Mouse (Mus musculus) heart, postnatal 36 days (tissue): ENCODE data around the gene Tom1l1. TPM values are rescaled to one million over a fixed set of nuclear protein-coding genes. Genes with fewer than 3 reads are reported as not detected.
"Not testable (repeated sequence)": the region's sequence is repeated elsewhere in the genome, so short reads cannot be mapped to it uniquely, and the experiment has no call there.

ENCODE experiments used
- DNase-seq, 2 experiments: peaks; one replicate each; pipeline ENCODE4 v3.0.0; 2021 to 2022
- intact Hi-C: fragments of 180-260 bp; cut with DNase I; formaldehyde crosslinking; loops from one replicate; pipeline ENCODE4 v1.15.1; 2025
- total RNA-seq, 2 experiments: library from RNA; stranded (reverse); gene quantifications; 2 replicates each; pipeline ENCODE4 v1.2.3; 2021

Tom1l1 gene
- total RNA-seq = 10 to 100 TPM; 17.6 to 17.7 TPM

DNA sequence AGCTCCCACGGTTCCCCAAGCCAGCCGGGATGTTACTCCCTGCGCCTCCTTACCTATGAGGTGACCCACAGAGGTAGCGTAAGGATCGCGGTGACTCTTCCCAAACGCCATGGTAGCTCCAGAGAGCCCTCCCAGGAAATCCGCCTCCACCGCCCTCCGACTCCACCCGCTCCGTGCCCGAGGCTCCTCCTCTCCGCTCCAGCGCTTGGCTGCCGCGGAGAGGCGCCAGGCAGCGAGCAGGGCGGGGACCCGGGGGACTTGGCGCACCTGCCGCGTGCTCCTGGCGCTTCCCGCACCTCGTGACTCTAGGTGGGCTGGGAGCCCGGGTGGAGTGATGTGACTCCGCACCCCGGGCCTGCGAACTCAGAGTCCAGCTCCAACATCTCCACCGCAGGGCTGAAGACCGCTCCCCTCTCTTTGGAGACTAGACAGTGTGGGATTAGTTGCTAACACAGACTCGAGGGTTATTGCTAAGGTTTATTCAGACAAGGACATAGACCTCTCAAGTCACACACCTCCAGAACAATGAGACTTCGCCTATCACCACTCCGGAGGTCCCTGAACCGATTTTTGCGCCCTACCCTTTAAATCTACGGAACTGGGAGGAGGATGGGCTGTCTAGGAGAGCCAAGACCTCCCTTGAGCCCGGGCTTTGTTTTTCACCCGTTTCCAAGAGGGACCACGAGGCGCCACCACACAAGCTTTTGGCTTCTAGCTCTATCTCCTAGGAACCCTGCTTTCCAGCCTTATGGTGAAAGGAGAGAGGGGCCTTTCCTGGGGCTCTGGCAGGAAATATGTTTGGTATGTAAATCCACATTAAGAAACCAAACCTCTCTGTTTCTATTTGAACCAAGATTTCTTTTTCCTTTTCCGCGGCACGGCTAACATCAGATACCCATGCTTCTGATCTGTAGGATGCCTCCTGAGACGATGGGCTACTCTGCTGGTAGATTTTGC lies at the start of gene Tom1l1:
Tom1l1 (minus strand) TSS at position 907 of the 957 bp plus-strand sequence.
- DNase-seq = peak; percentile 66 to 74
- intact Hi-C loops = no loop called here

DNA sequence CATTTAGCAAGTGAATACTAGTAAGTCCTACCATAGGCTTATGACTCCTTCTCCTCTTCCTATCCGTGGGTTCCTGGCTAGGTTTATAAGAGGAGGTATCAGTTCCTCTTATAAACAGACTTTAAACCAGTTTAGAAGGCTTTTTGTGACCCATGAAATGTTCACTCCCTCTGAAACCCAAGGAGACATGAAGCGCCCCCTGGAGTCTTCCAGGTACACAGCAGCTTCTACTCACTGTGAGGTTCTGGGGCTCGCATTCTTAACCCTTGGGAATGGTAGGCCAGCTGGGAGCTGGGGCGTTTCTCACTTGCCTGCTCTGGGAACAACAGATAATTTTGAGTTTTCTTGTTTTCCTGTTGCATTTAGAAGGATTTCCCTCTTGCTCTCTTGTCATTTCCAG lies 45.4 kb upstream of the Tom1l1 start:
- DNase-seq = no peak
- intact Hi-C loops = no loop called here

DNA sequence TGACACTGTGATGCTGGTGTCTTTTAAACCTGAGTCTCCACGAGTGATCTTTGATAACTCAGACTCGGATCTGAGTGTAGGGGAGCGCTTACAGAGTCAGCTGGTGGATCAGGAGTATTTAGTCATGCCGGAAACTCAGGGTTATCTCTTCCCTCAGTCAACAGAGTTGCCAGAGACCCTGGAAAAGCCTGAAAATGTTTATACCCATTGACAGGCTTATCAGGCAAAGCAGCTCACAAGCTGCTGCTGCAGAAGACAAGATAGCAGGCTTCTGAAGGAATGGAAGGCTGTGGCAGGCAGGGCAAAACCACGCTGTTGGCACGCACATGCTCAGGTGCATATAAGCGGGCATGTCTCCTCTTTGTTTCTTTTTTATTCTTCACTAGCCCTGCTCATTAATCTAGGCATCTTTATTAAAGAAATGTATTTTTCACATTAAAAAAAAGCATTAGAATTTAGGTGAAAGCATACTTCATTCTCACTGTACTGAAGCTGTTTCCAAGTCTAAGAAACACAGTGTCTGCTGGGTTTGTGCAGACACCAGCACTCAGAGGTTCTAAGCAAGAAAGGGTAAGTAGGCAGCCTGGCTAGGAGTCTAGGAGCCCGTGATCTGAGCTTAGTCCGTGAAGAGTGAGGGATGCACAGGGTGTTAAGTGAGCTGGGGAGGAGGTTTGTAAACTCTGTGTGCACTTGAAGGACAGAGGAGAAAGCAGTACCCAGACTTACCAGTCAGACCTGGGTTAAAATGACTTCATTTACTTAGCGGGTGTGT lies 39.4 kb upstream of the Tom1l1 start:
- intact Hi-C loops = no loop called here
- DNase-seq = no peak

DNA sequence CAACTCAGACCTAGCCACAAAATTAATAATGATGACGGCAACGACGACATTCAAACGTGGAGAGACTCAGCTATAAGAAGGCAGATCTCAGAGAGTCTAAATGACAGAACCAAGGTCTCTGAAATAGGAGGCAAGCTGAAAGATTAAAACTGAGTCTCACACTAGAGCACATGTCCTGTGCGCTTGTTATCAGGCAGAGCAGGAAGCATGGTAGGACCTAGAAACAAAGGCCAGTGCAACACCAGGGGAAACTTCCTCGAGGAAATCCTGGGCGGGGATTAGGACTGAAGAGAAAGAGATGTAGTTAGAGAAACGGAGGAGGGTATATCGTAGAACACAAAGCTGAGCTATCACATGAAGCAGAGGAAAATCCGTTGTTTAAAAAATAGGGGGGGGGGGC lies 38.6 kb upstream of the Tom1l1 start:
- intact Hi-C loops = no loop called here
- no peak for DNase-seq

DNA sequence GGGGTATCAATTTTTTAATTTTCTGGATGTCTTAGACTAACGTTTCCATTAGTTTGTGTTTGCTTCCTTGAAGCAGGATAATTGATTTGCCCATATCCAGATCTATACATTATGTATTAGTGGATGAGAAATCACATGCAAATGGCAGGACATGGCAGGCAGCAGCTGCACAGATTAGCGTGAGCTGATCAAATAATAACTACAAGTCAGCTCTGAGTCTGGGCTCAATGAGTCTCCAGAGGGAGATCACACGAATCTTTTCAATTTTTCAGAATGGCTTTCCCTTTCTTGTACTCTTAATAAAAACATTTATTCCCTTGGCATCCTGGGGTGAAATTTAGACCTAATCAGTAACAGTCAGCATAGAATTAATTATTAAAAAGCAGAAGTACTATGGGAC lies 34.1 kb upstream of the Tom1l1 start:
- no peak for DNase-seq
- intact Hi-C loops = no loop called here

DNA sequence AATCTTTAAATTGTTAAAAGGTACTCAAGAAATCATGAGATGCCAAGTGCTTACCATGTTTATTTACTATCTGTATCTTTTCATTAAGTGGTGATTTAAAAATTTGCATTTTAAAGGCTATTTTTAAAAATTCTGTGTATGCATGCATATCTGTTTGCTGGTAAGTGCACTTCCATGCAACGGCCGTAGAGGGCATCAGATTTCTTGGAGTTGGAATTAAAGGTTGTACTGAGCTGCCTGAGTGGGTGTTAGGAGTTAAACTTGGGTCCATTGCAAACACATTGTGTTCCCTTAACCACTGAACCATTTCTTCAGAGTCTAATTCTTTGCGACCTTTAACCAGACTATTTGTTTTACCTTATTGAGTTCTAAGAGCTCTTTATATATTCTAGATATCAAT lies 29.6 kb upstream of the Tom1l1 start:
- intact Hi-C loops = no loop called here
- DNase-seq = no peak

DNA sequence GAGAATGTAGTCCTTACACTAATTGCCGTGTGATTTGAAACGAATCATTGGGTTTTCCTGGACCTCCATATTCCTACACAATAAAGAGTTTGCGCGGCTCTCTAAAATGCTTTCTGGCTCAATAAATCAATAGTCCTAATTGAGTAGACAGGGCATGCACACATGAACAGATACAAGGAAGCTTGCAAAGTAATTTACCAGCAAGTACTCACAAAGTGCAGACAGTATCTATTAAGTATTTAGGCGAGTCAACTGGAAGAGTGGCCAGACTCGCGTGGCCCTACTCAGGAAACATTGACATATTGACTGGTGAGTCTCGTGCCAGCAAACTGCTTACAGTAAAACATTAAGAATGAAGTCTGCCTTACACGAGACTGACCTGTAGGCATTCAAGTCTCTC lies 23.4 kb upstream of the Tom1l1 start:
- no peak for DNase-seq
- intact Hi-C loops = no loop called here

DNA sequence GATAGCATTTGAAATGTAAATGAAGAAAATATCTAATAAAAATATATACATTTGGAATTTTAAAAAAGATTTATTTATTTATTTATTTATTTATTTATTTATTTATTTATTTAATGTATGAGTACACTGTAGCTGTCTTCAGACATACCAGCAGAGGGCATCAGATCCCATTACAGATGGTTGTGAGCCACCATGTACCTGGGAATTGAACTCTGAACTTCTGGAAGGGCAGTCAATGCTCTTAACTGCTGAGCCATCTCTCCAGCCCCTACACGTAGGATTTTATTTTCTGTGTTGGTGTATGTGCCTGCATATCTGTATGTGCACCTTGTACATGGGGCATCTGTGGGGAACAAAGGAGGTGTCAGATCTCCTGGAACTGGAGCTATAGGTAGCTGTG lies 19.0 kb upstream of the Tom1l1 start:
- intact Hi-C loops, DNase-seq: not testable (repeated sequence)

DNA sequence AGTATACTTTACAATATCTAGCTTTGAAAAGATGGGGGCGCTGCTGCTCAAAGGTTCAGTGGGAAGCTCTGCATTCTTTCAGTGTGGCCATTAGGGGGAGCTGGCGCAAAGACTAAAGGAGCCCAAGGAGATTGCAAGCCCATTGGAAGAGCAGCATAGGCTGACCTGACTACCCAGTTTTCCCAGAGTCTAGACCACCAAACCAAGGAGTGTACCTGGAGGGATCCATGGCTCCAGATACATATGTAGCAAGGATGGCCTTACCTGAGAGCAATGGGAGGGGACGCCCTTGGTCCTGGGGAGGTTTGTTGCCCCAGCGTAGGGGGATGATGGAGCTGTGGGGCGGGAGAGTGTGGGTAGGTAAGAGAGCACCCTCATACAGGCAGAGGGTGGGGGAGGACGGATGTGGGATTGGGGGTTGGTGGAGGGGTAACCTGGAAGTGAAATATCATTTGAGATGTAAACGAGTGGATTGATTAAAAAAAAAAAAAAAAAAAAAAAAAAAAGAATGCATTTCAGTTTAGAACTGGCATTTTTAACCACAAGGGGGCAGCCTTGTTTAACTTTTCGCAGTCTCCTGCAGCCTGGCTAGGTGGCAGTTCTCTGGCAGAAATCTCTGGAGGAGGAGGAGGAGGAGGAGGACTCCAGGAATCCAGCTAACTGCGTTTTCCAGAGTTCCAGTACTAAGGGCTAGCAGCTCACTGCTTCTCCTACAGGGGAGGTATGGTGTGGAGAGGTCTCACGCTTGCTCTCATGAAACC lies 9.5 kb upstream of the Tom1l1 start:
- peak; percentile 49 to 67 for DNase-seq
- intact Hi-C loops = no loop called here

DNA sequence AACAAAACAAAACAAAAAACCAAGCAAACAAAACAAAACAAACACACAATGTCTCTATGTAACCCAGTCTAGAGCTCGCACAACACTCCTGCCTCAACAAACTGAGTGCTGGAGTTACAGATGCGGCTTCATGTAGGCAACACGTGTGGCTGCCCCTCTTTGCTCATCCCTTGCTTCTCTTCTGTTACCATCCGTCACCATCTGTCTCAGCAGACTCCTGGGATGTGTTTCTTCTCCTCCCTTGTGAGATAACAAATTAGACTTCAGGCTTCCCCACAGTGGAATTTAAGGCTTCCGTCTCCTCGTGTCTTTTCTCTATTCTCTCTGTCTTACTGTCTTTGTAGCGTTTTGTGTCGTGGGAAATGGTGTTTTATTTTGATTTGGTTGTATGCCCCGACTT lies 7.6 kb upstream of the Tom1l1 start:
- intact Hi-C loops = no loop called here
- DNase-seq = no peak

DNA sequence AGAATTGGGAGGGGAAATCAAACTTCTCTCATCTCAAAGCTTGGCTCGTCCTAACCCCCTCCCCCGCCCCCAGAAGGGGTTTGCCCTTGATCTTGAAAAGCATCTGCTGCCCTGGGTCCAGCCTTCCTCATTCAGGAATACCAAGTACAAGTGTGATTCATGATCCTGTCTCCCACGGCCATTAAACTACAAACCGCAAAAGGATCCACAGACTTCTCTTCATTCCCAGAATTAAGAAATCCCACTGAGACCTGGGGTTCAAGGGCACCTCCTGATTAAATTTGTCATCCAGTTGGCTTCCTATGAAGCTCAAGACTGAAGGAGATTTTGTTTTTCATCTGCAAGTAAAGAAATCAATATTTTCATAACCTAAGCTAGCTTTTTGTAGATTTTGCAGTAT lies 6.0 kb upstream of the Tom1l1 start:
- DNase-seq = no peak
- intact Hi-C loops = no loop called here

DNA sequence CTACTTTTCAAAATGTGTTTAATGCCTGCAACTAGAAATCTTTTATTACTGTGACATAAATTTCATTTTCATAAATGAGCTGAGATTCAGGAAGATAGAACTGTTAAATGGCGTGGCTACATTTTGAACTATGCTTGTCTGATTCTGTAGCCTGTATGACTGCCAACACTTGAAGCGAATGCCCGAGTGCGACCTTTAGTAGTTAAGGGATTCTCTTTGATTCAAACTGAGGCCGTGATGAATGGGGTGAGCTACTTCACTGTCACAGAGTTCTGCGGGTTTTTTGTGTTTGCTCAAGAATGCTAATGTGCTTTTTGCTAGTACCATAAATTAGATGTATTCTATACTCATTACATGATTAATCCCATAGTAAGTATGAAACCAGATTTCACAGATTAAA lies 2.2 kb upstream of the Tom1l1 start:
- no peak for DNase-seq
- intact Hi-C loops = no loop called here

DNA sequence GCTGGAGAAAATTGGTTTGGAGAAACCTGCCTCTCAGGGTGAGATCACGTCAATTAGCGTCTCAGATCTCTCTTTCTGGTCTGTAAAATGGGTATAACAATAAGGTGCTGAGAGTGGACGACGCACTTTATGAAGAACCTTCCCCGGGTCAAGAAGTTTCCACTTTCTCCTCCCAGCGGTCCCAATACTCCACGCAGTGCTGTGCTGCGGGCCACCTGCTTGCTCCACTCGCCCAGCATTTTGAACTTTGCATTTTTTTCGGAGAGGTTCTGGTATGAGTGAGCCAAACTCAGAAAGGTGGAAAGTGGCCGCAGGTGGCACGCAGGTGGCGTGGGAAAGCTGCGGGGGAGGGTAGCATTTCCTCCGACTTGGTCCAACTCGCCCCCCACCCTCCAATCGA lies 1.1 kb downstream of the Tom1l1 start:
- intact Hi-C loops = no loop called here
- DNase-seq = no peak

DNA sequence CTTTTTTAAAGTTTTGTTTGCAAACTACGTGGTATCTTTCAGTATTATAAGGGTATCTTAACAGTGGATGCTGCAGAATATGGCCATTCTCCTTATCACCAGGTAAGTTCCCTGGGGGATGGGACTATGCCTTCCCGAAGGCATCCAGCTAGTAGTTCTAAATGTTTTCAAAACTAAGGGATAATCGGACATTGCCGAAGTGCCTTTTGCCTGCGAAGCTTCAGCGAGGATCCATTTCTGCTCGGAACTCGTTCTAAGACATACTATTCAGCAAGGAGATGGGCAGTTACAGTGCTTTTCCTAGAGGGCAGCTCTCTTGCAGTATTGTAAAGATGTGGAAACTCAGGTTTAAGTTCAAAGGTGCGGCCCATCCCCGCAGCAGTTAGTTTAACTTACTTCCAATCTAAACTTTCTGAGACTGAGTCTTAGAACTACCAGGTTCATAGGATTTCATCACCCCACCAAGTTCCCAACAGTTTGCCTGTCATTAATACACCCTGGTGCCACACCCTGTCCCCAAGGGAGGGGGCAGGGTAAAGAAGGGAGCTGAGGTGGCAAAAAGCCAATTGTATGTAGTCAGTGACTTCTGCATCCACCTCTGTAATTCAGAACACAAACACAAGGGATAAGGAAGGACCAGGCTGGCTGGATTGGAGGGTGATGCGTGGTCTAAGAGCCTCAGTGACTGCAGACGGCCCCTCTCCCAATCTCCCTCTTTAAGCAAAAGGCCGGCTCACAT lies 1.7 kb downstream of the Tom1l1 start:
- intact Hi-C loops = no loop called here
- no peak for DNase-seq

DNA sequence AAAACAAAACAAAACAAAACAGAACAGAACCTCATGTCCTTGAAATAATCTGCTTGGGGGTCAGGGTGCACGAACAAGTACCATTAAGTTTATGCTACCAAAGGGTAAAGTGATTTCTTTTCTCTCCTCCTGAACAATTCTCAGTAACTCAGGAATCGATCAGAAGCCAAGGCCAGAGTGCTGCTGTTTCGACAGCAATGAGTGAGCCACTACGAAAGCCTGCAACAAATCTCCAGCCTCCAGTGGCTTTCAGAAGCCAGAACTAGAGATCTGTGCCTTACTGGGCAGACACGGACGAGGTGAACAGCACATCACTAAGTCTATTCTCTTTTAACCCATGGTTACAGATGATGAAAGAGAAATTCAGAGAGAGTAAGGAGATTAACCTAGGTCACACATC lies 3.0 kb downstream of the Tom1l1 start:
- intact Hi-C loops = no loop called here
- no peak for DNase-seq

DNA sequence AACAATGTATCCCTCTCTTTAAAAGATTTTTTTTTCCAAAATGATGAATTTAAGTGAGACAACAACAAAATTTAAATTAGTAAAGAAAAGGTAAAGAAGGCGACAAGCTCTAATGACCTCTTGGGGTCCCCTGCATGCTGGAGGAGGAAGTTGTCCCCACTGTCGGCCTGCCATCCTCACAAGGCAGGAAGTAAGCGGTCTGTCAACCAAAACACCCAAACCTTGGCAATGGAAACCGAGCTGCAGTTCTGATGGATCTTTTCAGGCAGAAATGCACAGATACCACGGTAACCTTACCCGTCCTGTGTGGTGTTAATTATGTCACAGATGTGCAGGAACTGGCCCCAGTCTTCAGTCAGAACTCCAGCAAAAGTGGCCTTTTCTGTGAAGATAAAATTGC lies 3.4 kb downstream of the Tom1l1 start:
- intact Hi-C loops = no loop called here

DNA sequence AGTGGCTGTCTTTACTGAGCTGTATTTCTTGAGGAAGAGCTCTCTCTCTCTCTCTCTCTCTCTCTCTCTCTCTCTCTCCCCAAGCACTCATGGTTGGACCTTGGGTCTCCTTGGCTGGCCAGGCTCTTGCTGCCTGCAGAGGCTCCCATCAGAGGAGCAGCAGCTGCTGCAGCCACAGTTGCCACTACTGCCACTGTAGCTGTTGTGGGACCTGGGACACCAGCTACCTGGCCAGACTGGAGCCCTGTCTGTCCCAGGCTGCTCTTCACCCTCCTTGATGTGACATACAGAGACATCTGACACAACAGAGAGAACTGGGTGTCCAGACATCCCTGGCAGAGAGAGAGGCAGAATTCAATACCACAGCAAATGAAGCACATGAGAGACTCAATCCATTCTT lies 7.0 kb downstream of the Tom1l1 start:
- intact Hi-C loops = no loop called here
- DNase-seq = no peak

More for the DNA sequence above, 3.4 kb downstream of the Tom1l1 start:
- no peak for DNase-seq

DNA sequence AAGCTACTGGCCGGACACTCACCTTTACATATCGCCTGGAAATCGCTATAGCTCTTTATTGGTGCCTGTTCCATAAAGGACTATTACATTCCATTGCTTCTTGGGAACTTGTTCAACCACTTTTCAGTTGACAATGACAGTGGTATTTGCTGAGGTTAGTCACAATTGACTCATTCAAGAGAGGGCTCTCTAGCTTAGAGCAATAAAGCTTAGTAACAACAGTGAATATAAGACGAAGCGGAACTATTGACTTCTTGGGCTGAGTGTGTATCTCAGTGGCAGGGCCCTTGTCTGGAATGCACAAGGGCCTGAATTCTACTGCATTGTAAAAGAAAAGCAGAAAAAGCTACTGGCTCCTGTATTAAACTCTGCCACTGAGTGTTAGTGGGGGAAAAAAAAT lies 9.6 kb downstream of the Tom1l1 start:
- intact Hi-C loops = no loop called here
- no peak for DNase-seq

DNA sequence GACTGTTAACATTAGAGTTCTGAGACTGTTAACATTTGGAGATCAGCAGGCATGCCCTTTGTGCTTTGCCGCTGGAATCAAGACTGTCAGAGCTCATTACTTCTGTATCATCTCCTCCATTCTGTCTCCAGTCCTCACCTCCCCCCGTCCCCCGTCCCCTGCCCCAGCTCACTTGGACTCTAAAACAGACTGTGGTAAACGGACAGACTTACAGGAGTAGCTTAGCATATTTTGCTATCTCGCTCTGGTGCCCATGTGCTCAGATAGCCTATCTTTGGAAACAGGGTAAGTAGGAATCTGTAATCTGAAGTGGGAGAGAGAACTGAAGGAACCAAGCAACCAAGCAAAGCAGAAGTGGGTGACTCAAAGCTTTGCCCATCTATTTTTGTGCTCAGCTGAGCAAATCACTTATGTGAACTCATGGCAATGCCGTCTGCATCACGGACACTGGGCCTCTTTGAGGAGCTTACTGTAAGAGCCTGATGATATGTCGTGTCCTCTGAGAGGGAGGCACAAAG lies 10.3 kb downstream of the Tom1l1 start:
- DNase-seq = no peak
- intact Hi-C loops = no loop called here

DNA sequence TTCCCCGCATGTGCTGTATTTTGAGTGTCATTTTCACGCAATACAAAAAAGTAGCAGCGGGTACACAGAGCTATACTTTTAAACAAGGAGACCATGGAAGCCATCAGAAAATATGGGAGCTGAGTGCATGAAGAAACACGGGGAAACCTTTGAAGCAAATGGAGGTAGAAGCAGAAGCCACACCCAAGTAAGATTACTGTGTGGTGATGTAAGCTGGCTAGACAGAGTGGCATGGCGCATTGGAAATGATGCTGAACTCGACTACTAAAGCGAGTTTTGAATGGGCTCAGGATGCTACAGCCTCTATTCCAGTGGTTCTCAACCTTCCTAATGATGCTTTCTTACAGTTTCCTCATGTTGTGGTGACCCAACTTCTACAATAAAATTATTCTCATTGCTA lies 11.1 kb downstream of the Tom1l1 start:
- no peak for DNase-seq
- intact Hi-C loops = no loop called here
